Mouse (Mus musculus): ENCODE results near the gene Pcdh15.

GRCm38 (mm10) chr10:73936121-73936520, 837.0 kb downstream of the Pcdh15 start:
- no peak for TF ChIP-seq POLR2A (IDR thresholded peaks at IDR 0.05; ENCODE audit: borderline replicate concordance, low read depth, low read length)
- TF ChIP-seq CTCF (IDR thresholded peaks at IDR 0.05; ENCODE audit: low read depth, low read length): no peak

Data from bone marrow macrophage, adult 2 months (primary cell).